In genomic region chr9:98313587-98313986, GRCm38 (mm10) we compare ENCODE assay signal across 13 mouse cellular contexts. TPM values are rescaled to one million over a fixed set of nuclear protein-coding genes. Genes with fewer than 3 reads are reported as not detected.
DNase-seq lines count a peak whose midpoint lies in the region; ATAC-seq and TF ChIP-seq lines count a peak whose summit lies in the region.
"Had no signal": no experiment of that assay in that cellular context is flagged by ENCODE, and none has a peak within 500 bp of the region (broad histone marks: within the 10 kb centered on the region; RNA-seq: fewer than 3 reads in every experiment).

No protein-coding gene starts in this region.

- peak overlapping the region; percentile 61 for H3K4me2 ChIP-seq in liver, embryonic 11.5 days
- H3K4me2 ChIP-seq: embryonic facial prominence, embryonic 15.5 days; midbrain, embryonic 12.5 days had no signal

- DNase-seq in G1E (ENCODE audit: low spot score): peak; percentile 22
- peak; percentile 68 for DNase-seq in c-Kit-negative CD71-positive TER-119-positive erythroid progenitor cells, embryonic 14.5 days (ENCODE audit: low read depth, low spot score)
- DNase-seq in liver, embryonic 11.5 days (ENCODE audit: low spot score): no peak
- DNase-seq in spleen, postnatal 10 days (ENCODE audit: low spot score in 2 of 2): peak; percentile 53 to 68
- no peak for DNase-seq in left cerebral cortex, adult 11 months (ENCODE audit: low spot score)
- DNase-seq in gastrocnemius, postnatal 36 days: no peak
- DNase-seq: cerebellum, postnatal 36 days; heart, adult 2 months; kidney, adult 11 months; lung, adult 2 months had no signal

- ATAC-seq in G1E (ENCODE audit: extremely low read depth, insufficient number of reproducible peaks, low FRiP score, poor library complexity, severe bottlenecking): peak; percentile 73
- ATAC-seq in liver, embryonic 11.5 days (replicated peaks; ENCODE audit: low FRiP score): peak; percentile 97
- no peak for ATAC-seq in inflammation-experienced regulatory T-cells, adult 6 months

- WGBS in liver, embryonic 11.5 days: 50% methylated on average over 6 of the region's 6 CpGs

- no peak overlapping the region; the same call in 1 of the 2 replicates for H3K9ac ChIP-seq in liver, embryonic 11.5 days (ENCODE audit: low read depth, low read length)
- H3K9ac ChIP-seq: embryonic facial prominence, embryonic 15.5 days; midbrain, embryonic 12.5 days had no signal

- H3K4me3 ChIP-seq in G1E (ENCODE audit: low read depth, low read length): peak overlapping the region; percentile 58; the same call in 1 of the 2 replicates
- H3K4me3 ChIP-seq in liver, embryonic 11.5 days (ENCODE audit: low read depth, low read length): 0 out of 2 replicates have a peak overlapping the region, but pooled peaks have one; percentile 24
- H3K4me3 ChIP-seq: embryonic facial prominence, embryonic 15.5 days; heart, adult 2 months; midbrain, embryonic 12.5 days had no signal

- H3K27me3 ChIP-seq in G1E (ENCODE audit: insufficient read depth, low read length): no peaks in the 10 kb centered on the region
- no peaks in the 10 kb centered on the region for H3K27me3 ChIP-seq in liver, embryonic 11.5 days (replicated peaks; ENCODE audit: control insufficient read depth, insufficient read depth, low read length)
- H3K27me3 ChIP-seq: embryonic facial prominence, embryonic 15.5 days had no signal

- peak overlapping the region; percentile 64 for H3K27ac ChIP-seq in liver, embryonic 11.5 days (ENCODE audit: low read depth, low read length)
- H3K27ac ChIP-seq: embryonic facial prominence, embryonic 15.5 days; heart, adult 2 months; midbrain, embryonic 12.5 days had no signal

- intact Hi-C loops in gastrocnemius, postnatal 36 days (cut with DNase I): no loop called here

- H3K9me3 ChIP-seq in G1E (replicated peaks): peaks cover 4% of the 10 kb centered on the region
- no peaks in the 10 kb centered on the region for H3K9me3 ChIP-seq in liver, embryonic 11.5 days (ENCODE audit: control insufficient read depth, low read length)
- H3K9me3 ChIP-seq: embryonic facial prominence, embryonic 15.5 days; midbrain, embryonic 12.5 days had no signal

- H3K36me3 ChIP-seq in G1E (replicated peaks): peaks cover 70% of the 10 kb centered on the region
- no peaks in the 10 kb centered on the region; the same call in 1 of the 2 replicates for H3K36me3 ChIP-seq in liver, embryonic 11.5 days (ENCODE audit: control insufficient read depth, insufficient read depth, low read length)
- H3K36me3 ChIP-seq: embryonic facial prominence, embryonic 15.5 days; midbrain, embryonic 12.5 days had no signal

- H3K4me1 ChIP-seq in G1E (ENCODE audit: insufficient read depth, low read depth, low read length): peaks cover 36% of the 10 kb centered on the region
- peaks cover 25% of the 10 kb centered on the region for H3K4me1 ChIP-seq in liver, embryonic 11.5 days (replicated peaks; ENCODE audit: control insufficient read depth, insufficient read depth, low read length)
- H3K4me1 ChIP-seq: embryonic facial prominence, embryonic 15.5 days; midbrain, embryonic 12.5 days had no signal

- no peak for TF ChIP-seq CTCF in G1E (IDR thresholded peaks at IDR 0.05; ENCODE audit: low read depth, low read length)

RNA-seq across cellular contexts. Expression of gene Nmnat3, which starts 26.4 kb away (rescaled TPM):
- total RNA-seq in G1E (2014; fragmentation: Nextera tagmentation): 23.3 and 38.3 TPM in 2 replicates
- total RNA-seq in G1E (2017): 10.7 and 10.8 TPM in 2 replicates
- polyA plus RNA-seq in G1E (2012): 7.1 and 9.1 TPM in 2 replicates
- 35.9 and 36.6 TPM in 2 replicates for polyA plus RNA-seq in liver, embryonic 11.5 days (2014; fragmentation: Nextera tagmentation; extraction: Ambion mirVana)
- 10 to 100 TPM; 11.5 to 11.7 TPM for total RNA-seq in gastrocnemius, postnatal 36 days (2021)
- polyA plus RNA-seq in inflammation-experienced regulatory T-cells, adult 6 months (2017; shearing (Covaris generic)): 10 to 100 TPM in 2 of 3 experiments, 1 to 10 TPM in 1; 7.9 to 19.5 (median 14.9) TPM

Comparison
In these comparisons a context has a peak if more than half of its experiments do, and no peak if none do; other contexts are left out.
1. DNase-seq: peak in G1E (single experiment), c-Kit-negative CD71-positive TER-119-positive erythroid progenitor cells, embryonic 14.5 days (single experiment) and spleen, postnatal 10 days (2 of 2); none in liver, embryonic 11.5 days (single experiment), left cerebral cortex, adult 11 months (single experiment) and gastrocnemius, postnatal 36 days (0 of 2).